Mouse (Mus musculus) retina, embryonic 14.5 days (tissue): ENCODE measurements around the gene Uxs1.

ENCODE experiments used
- DNase-seq: peaks from one replicate; pipeline ENCODE4 v3.0.0-alpha.2; 2015; ENCODE audit warnings: low spot score

Gene Uxs1

DNA sequence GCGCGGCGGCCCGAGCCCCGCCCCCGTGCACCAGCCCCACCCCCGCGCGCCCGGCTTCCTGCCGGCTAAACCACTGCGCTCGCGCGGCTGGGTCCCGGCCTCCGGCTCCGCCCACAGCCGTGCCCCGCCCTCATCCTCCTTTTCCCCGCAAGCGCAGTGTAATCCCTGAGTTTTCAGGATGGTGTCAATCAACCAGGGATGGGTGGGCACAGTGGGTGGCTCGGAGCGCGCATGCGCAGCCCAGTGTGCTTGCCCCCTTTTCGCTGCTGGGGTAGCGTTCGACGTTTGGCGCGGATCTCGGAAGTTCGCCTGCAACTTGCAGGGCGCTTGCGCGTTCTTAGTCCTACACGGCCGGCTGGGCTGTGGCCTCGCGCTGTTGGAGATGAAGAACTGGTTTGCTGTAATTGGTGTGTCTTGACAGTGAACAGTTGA lies at the start of gene Uxs1:
Uxs1 (minus strand) TSS at position 38 of the 432 bp plus-strand sequence.
- peak; percentile 99 for DNase-seq

DNA sequence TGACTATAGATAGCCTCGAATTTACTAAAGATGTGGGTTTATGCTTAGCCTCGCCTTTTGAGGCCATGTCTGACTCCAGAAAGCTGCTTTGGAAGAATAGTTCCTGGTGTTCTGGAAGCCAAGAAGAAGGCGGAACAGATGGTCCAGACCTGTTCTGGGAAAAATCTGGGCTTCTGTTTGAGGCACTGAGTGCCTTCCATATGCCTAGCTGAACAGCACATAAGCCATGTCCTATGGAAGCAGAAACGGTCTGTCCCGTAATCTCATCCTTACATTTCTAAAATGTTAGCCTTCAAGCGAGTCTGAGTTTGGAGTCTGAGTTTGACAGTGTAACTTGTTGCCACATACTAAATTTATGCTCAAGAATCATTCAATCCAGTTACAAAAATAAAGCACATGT lies 49.6 kb upstream of the Uxs1 start:
- no peak for DNase-seq

DNA sequence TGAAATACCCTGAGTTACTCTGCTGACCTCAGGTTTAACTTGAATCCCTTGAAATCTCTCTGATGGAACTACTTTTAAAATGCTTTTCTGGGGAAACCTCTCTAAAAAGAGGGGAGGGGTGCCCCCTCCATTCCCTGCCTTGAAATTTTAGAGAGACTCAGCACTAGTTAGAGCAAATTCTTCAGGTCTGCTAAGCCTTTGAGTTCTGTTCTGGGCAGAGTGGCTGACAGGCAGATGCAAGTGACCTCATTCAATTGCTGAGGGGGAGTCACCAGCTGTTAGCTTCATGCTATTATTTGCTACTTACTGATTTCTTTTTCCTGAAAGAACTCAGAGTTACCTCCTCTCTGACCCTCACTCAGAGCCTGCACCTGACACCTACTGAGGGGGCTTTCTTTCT lies 43.5 kb upstream of the Uxs1 start:
- peak; percentile 24 for DNase-seq

DNA sequence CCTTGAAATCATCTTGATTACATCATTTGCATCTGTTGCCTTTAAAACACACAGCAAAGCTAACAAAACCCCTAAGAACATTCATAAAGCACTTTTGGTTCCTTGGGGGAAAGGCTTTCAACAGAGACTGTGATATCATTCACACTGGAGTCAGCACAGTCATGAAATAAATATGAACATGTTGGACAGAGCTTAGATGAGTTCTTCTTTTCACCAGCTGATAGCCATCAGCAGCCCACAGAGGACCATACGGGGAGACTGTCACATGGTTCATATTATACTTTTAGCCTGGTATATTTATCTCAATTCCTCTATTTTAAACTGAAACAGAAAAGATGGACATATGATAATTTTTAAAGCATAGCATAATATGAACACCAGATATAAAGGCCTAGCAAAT lies 40.9 kb upstream of the Uxs1 start:
- no peak for DNase-seq

DNA sequence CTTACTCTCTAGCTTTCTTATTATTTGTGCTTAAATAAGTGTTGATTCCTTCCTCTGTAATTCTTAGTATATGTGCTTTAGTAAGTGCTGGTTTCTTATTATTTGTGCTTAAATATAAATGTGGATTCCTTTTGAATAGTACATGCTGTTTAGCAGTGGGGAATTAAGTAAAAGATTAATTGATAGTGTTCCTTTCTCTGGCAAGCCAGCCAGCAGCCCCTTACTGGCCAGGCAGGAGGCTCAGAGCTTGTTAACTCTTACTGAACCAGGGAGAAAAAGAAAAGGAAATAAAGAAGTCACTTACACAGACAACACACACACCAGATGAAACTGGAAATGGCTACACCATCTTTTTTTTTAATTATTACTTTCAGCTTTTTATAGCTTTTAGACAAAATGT lies 37.2 kb upstream of the Uxs1 start:
- DNase-seq, result no peak

DNA sequence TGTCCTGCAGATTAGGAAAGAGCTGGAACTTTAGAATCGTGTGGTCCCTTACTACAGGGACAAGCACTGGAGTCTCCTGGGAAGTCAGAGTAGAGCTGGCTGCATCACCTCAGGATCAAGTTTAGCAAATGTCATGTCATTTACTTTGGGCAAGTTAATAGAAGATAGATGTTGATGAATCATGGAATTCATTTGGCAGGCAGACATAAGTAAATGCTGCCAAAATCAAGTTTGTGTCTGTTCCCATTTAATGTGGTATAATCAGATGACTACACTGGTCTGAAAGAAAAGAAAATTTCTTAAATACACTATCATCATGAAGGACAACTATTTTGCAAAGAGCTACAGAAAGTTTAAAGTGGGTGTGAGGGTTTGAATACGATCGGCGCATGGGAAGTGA lies 35.0 kb upstream of the Uxs1 start:
- DNase-seq, result no peak

DNA sequence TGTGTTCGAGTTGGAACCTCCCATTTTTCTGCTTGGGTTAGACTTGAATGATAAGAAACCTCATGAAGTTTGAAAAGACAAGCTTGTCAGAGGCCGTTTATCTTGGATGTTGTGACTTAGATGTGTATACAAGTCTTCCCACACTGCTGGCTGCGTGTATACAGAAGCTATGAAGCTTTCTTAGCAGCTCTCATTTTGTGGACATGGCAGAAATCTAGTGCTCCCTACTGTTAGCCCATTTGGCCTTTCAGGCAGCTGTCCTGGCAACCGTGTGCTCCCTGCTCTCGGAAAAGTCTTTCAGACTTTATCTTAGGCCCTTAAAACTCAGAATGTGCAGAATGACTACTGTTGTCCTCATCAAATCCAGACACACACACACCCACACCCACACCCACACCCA lies 31.4 kb upstream of the Uxs1 start:
- DNase-seq, result no peak

DNA sequence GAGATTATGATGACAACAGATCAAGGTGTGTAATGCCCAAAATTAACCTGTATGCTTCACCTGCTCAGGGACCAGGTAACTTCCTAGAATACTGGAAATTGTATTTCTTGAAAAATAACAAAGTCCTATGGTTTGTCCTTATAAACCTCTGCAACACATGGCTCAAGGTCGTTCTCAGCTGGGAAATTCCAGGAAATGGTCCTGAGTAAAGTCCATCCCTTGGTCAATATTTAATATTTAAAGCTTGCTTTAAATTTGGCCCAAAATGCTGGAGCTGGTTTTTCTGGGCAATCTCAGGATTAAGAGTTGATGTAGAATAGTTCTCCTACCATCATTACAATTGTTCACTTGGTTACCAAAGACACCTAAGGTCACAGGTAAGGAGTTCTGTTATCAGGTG lies 30.1 kb upstream of the Uxs1 start:
- no peak for DNase-seq

DNA sequence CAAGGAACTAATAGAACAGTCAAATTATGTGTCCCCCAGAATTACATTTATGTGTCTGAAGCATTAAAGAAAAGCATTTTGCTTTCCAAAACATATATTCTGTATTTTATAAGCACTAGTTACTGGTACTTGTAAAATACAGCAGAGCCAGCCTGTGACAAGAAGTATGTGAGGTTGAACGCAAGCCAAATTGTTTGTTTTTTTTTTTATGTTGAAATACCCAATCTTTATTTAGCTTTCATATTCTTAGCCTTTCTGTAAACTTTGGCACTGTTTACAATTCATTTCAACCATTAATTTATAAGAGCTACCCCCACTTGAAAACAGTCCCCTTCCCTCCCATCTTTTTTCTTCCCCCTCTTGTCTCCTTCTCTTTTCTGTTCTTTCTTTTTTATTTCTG lies 28.0 kb upstream of the Uxs1 start:
- no peak for DNase-seq

DNA sequence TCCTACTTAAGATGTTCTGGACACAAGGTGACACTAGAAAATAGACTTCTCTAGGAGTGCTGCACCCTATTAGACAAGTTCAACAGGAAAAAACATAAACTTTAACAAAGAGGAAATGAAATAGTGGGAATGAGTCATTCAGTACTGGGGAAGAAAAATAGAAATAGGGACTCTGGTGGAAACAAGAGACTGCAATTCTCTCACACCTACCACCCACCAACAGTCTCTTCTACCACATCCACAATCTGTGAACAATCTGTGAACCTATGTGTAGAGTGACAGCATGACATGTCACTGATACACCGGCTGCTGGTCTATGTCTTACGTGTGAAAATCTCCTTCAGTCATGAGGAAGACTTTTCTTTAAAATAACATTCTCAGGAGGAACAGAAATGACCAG lies 15.8 kb upstream of the Uxs1 start:
- DNase-seq, result no peak

DNA sequence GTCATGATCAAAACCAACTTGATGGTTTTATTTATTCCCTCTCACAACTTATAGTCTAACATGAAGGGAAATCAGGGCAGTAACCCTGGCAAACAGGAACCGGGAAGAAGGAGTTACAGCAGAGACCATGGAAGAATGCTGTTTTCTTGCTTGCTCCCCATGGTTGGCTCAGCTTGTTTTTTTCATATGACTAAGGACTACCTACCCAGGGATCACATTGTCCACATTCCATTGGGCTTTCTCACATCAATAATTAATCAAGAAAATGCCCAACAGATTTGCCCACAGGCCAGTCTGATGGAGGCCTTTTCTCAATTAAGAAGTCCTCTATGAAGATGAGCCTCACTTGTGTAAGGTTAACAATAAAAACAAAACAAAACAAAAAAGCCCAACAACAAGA lies 9.6 kb upstream of the Uxs1 start:
- no peak for DNase-seq

DNA sequence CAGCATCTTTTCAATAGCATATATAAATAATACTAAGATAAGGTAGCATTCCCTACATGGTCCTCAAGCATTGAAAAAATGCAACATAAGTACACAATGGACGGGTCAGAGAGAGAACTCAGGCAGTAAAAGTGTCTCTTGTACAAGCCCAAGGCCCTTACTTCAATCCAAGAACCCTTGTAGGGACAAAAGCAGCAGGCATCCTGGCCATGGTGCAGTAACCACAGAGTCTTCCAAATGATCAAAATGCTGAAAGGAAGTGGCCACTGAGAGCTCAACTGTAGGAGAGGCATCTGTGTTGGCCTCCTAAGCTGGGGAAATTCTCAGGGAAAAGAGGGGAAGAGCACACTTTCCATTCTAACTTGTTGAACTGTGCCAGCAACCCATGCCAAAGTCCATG lies 2.5 kb upstream of the Uxs1 start:
- DNase-seq, result no peak

DNA sequence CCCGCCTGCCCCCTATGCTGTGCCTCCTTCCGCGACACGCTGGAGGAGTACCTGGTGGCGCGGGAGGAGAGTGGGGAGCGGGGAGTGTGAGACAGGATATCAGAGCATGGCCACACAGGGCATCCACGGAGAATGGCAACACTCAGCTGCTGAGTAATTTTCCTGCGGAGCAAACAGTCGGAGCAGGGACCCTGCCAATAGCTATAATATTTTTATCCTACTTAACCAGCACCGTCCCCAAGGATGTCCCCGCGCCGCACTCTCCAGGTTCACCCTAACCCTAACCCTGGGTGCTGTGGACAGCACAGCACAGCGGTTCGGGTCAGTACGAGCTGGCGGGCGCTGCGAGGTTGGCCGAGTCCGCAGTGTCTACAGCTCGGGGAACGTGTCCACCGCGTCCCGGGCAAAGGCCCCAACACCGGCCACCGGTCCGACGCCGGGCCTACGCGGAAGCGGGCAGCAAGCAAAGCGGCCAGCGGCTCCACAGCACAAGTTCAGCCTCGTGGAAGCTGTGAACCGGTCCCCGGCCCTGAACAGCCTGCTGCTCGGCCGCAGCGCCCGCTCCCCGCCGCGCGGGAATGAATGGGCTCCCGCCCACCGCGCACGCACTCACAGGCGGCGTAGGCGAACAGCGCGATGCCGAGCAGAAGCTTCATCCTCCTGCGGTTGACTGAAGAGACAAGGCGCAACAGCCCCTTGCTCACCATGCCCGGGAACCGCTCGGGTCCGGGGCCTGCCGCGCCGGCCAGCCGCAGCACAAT lies 418 bp downstream of the Uxs1 start:
- no peak for DNase-seq

DNA sequence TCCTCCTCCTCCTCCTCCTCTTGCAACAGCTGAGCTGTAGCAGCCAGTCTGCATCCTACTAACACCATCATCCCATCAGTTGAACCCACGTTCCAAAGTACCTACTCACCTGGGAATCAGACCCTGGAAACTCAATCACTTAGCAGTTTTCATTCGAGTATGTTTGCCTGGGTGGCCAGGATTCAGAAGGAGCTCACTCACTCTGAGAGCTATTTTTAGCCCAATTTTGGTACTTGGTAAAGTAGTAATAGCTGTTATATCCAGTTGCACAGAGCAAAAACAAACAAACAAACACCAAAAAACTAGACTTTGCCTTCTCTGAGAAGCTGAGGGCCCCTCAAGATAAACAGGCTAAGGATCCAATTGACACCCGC lies 985 bp downstream of the Uxs1 start:
- DNase-seq, result peak; percentile 16

DNA sequence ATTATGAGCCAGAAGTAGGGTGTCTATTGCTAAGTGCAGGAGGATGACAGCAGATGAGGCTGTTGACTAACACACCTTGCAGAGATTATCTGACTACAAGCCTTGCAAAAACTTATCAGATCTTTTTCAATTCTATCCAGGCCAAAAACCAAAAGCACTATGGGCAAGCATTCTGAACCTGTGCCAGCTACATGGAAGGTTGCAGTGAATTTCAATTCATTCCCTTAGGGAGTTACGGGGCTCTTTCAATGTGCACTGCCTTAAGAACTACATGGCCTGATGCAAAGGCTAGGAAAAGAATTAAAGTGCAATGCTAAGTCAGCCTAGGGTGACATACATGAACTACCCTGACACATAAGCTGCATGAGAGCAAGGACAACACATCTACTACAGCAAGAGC lies 4.2 kb downstream of the Uxs1 start:
- DNase-seq, result no peak

DNA sequence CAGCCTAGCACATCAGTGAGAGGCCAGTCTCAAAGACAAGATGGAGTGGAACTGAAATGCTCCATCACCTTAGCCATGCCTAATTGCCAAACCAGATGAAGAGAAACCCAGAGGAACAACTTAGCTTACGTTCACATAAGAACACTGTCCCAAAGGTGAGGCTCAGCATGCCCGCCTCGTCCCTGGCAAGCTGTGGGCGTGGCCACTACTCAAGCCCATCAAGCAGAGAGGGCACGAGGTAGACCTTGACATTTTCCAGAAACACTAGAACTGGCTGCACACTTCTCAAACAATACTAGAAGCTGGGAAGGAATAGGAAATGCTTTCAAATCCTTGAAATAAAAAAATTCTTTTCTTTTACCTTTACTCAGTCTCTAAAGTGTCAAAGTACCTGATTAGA lies 5.0 kb downstream of the Uxs1 start:
- no peak for DNase-seq

DNA sequence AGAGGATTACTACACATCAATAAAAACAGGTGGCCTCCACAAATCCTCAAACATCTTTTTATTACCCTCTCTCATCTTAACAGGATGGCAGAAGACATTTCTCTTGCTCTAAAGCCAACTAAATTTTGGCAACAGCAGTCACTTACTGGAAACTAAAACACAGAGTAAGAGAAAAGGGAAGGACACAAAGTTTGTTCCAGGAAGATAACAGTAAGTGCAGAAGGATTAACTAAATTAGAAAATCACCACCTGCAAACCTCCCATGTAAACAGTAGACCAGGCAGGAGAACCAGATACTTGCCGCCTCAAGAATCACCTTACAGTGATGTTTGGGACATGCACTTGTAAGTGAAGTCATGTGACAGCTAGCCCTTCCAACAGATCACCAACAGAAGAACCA lies 5.8 kb downstream of the Uxs1 start:
- no peak for DNase-seq

DNA sequence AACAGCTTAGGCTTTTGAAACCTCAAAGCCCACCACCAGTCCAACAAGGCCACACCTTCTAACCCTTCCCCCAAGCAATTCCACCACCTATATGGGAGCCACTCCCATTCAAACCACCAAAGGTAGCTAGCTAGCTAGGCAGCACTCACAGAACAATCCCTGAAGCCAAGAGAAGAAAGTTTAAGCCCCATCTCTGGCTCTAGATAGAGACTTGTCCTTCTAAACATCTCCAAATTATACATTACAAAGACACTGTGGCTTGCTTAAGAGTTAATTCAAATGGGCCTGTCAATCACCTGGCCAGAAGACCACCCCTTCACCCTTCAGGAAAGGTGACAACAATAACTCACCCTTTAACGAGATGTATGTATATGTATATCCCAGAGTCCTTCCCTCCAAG lies 7.0 kb downstream of the Uxs1 start:
- no peak for DNase-seq

DNA sequence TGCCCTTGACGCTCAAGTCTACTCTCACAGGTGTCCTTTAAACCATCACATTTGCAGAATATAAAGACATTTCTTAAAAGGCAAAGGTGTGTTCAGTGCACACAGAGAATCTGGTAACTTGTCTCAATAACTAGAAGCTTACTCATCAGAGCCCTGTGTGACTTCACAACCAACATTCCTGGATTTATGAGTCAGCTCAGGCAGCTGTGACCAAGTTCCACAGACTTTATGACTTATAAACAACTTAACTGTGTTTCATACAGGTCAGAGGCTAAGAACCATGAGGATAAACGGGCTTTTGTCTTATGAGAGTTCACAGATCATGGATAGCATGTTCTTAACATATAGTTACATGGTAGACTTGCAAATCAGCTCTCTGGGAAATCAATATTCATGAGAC lies 8.5 kb downstream of the Uxs1 start:
- DNase-seq, result no peak

DNA sequence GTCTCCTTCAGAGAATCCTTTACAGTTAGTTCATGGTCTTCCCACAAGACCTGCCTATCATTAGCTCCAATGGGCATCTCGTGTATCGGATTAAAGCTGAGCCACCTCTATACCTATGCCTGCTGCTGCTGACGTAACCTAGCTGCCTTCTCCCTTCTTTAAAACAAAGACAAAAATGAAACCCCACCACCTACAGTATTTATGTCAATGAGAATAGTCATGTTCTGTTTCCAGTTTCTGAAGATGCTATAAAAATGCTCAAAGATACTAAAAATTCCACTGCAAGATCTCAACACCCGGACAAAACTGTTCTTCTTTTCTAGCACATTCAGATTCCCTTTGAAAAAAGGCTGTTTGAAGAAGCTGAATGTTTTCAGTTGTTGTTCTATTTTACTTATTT lies 9.2 kb downstream of the Uxs1 start:
- DNase-seq, result no peak

DNA sequence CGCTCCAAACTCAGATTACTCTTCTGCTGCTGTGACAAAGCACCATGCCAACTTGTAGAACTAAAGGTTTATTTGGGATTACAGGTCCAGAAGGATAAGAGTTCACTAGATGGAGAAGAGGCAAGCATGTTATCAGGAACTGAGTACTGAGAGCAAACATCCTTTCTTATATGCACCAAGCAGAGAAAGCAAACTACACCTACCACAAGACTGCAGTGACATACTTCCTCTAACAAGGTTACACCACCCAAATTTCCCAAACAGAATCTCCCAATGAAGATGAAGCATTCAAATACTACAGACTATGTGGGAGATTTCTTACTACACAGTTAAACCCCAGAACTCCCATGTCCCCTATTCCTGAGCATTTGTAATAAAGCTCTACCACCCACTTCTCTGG lies 15.8 kb downstream of the Uxs1 start:
- DNase-seq, result no peak

DNA sequence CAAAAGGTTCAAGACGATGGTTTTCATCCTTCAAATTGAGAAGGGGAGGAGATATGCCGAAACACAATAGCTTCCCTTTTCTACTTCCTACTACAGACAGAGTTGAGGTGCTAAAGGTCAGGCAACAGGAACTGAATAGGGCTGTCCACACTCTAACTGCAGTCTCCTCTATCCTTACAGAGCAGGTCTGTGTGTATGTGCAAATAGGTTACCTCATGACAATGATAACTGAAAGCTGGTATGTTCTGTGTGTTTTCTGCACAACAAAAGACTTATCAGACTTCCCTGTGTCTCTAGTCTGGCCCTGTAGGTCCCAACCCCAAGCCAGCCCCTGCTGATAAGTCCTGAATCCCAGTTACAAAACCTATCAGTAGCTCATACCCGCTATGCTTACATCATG lies 16.5 kb downstream of the Uxs1 start:
- no peak for DNase-seq

DNA sequence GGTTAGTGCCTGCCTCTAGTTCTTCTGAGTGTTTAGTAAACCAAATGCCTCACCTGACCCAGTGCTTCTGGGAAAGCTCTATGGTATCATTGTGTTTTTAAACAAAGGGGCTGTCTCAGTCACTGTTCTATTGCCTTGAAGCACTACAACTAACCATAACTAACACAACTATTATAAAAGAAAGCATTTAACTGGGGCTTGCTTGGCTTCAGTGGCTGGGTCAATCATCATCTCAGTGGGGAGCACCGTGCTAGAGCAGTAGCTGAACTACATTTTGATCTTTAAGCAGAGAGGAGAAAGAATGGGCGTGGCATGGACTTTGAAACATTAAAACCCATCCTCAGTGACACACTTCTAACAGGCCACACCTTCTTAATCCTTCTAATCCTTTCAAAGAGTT lies 18.2 kb downstream of the Uxs1 start:
- DNase-seq, result no peak

DNA sequence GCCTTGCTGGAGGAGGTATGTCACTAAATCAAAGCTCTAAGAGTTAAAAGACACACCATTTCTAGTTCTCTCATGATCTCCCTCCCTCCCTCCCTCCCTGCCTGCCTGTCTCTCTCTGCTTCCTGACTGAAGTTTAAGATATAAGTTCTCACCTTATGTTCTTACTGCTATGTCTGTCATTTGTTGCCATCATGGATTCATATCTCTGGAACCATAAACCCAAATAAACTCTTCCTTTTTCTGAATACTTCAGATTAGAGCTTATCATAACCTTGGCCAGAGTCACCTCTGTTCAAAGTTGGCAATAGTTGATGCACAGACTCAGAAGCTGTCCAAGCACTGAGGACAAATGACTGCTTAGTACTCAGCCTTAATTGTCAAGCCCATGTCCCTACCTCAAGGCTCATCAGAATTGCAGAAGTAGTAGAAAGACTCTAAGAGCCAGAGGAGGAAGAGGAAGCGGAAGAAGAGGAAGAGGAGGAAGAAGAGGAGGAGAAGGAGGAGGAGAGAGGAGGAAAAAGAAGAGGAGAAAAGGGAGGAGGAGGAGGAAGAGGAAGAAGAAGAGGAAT lies 23.6 kb downstream of the Uxs1 start:
- DNase-seq, result no peak
